Mouse (Mus musculus): Measurements from ENCODE around the gene Olfr279. TPM values are rescaled to one million over a fixed set of nuclear protein-coding genes. Genes with fewer than 3 reads are reported as not detected.
A peak's percentile ranks its signal among the peaks of the same experiment; 100 is the strongest.
"Not testable (repeated sequence)": the region's sequence is repeated elsewhere in the genome, so short reads cannot be mapped to it uniquely, and the experiment has no call there.

Gene Olfr279
- polyA plus RNA-seq, 1 experiment from 2014 or later, result not detected

DNA sequence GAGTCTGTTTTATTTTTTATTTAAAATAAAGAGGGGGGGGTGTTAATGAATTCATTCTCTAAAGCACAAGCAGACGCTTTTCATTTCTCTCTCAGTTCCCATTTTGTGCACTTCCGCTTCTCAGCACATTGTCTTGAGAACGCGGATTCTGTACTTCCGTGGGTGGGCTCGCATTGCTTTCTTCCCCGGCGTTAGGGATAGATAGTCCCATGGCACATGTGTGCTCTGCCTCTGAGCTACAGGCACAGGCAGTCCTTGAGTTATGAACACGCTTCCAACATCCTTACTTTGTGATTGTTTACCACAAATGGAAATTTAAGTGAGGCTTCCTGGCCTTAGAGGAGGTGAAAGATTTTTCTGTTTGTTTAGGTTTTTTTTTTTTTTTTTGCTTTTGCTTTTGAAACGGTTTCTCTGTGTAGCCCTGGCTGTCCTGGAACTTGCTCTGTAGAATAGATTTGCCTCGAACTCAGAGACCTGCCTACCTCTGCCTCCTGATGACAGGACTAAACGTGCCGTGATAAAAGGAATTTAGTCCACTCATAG is 19.3 kb downstream of the Olfr279 start:
- WGBS, result 76% methylated on average over 13 of the region's 13 CpGs
- no peaks in the 10 kb centered on the region for H3K36me3 ChIP-seq
- H3K27me3 ChIP-seq, result no peaks in the 10 kb centered on the region
- no peak overlapping the region; the same call in 1 of the 2 replicates for H3K4me2 ChIP-seq (replicated peaks)
- no peak overlapping the region for H3K9ac ChIP-seq
- no peaks in the 10 kb centered on the region for H3K9me3 ChIP-seq
- peaks cover 13% of the 10 kb centered on the region for H3K4me1 ChIP-seq
- no peak for ATAC-seq (ENCODE audit: low FRiP score, low read depth)
- H3K4me3 ChIP-seq, result no peak overlapping the region
- H3K27ac ChIP-seq, result no peak overlapping the region

DNA sequence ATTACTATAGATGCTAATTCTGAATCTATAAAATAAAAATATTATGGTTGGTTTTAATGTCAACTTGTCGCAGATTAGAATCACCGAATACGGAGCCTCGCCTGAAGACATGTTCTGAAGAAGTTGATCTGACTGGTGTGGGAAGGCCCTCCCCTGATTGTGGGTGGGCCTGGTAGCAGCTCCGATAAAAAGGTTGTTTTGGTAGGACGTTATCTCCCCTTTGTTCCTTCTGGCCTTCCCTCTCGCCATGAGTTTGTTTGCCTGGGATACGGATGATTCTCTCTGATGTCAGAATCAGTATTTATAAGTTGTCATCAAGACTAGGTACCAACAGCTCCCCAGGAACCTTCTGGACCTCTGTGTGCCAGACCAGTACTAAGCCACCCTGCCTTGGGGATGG is 20.0 kb downstream of the Olfr279 start:
- Histone ChIP-seq H3K4me1 (peaks cover 13% of the 10 kb centered on the region), H3K4me2 (replicated peaks) (no peak overlapping the region), H3K27me3 (no peaks in the 10 kb centered on the region), H3K9ac (no peak overlapping the region), H3K27ac (no peak overlapping the region), H3K4me3 (no peak overlapping the region), H3K36me3 (0 out of 2 replicates have a peak, but pooled peaks cover 2% of the 10 kb centered on the region), H3K9me3 (no peaks in the 10 kb centered on the region)
- WGBS, result 70% methylated on average over 8 of the region's 8 CpGs
- ATAC-seq (ENCODE audit: low FRiP score, low read depth), result no peak

DNA sequence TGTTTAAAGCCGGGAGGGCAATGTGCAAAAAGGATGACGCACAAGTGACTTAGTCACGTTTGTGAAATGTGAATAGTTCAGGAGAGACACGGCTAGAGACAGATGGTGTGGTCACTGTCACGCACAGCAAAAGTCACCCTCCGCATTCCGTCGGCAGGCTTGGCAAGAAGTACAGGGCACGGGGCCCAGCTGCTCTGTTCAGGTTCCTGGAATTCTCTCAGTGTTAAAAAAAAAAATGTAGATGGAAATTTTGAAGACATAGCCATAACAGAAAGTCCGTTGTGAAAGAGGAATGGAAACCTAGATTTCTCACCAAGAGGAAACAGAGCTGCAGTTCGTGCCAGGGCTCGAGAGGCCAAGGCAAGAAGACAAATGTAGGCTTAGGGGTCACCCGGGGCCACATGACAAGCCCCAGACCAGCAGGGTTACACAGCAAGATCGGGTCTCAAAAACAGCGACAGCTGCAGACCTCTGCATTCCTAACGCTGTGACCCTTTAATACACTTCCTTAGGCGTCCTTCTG is 20.7 kb downstream of the Olfr279 start:
- 54% methylated on average over 17 of the region's 17 CpGs for WGBS
- no peak overlapping the region for H3K4me2 ChIP-seq (replicated peaks)
- H3K27me3 ChIP-seq, result no peaks in the 10 kb centered on the region
- no peaks in the 10 kb centered on the region for H3K9me3 ChIP-seq
- H3K4me1 ChIP-seq, result peaks cover 13% of the 10 kb centered on the region
- no peak overlapping the region for H3K9ac ChIP-seq
- H3K27ac ChIP-seq, result no peak overlapping the region
- peaks cover 9% of the 10 kb centered on the region for H3K36me3 ChIP-seq
- H3K4me3 ChIP-seq, result no peak overlapping the region
- ATAC-seq (ENCODE audit: low FRiP score, low read depth), result no peak

DNA sequence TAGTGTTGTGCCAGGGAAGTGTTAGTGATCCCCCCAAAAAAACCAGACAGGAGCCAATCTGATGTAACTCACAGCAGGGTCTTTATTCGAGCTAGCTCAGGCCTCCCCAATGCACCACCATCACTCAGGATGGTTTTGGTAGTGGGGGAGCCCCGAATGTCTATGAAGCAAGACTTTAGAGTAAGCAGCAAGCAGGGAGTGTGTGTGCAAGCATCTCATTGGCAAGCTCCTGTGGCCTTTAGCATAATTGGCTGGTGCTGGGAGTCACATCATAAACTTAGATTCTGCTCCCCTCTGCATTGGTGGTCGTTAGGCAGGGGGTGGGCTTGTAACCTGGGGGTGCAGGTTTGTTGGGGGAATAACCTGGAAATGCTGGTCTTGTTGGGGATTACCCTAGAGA is 21.5 kb downstream of the Olfr279 start:
- H3K4me3 ChIP-seq; H3K27me3 ChIP-seq; H3K27ac ChIP-seq; H3K9me3 ChIP-seq; H3K9ac ChIP-seq; ATAC-seq (ENCODE audit: low FRiP score, low read depth); H3K4me2 ChIP-seq (replicated peaks): not testable (repeated sequence)
- Histone ChIP-seq H3K36me3 (peaks cover 16% of the 10 kb centered on the region), H3K4me1 (peaks cover 13% of the 10 kb centered on the region)
- 54% methylated on average over 3 of the region's 3 CpGs for WGBS

DNA sequence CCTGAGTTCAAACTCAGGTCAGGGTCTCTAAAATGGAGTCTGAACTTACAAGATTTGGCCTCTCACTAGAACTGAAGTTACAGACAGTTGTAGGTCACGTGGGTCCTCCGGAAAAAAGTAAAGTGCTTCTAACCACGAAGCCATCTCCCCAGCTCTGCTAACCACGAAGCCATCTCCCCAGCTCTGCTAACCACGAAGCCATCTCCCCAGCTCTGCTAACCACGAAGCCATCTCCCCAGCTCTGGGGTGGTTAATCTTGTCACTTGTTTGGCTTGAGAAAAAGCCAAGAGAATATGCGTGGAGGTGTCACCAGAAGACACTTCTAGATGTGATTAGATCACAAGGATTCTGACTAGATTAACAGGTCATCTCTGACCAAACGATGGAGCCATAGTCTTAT is 21.9 kb downstream of the Olfr279 start:
- H3K4me2 ChIP-seq (replicated peaks), result no peak overlapping the region
- H3K9ac ChIP-seq, result no peak overlapping the region
- no peak for ATAC-seq (ENCODE audit: low FRiP score, low read depth)
- peaks cover 13% of the 10 kb centered on the region for H3K4me1 ChIP-seq
- WGBS, result 83% methylated on average over 8 of the region's 8 CpGs
- H3K27ac ChIP-seq, result no peak overlapping the region
- H3K27me3 ChIP-seq, result no peaks in the 10 kb centered on the region
- H3K4me3 ChIP-seq, result no peak overlapping the region
- peaks cover 16% of the 10 kb centered on the region for H3K36me3 ChIP-seq
- H3K9me3 ChIP-seq, result no peaks in the 10 kb centered on the region

DNA sequence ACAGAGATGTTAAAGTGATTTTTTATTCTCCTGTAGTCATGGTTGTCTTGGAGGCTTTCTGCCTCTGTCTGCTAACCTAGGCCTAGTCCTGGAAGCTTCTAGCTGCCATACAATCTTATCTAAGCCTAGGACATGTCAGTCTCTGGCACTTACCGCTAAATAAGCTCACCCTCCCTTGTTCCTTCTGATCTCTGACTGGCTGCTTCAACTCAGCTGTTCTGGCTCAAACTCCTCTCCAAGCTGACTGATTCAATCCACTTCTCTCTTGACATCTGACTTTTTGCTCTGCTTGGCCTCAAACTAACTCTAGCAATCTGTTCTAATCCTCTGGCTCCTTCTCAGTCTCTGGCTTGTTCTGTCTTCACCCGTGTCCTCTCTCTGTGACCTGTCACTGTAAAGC is 22.6 kb downstream of the Olfr279 start:
- not testable (repeated sequence) for H3K27me3 ChIP-seq; H3K9ac ChIP-seq; H3K4me2 ChIP-seq (replicated peaks); H3K9me3 ChIP-seq; ATAC-seq (ENCODE audit: low FRiP score, low read depth); H3K27ac ChIP-seq; H3K4me3 ChIP-seq
- Histone ChIP-seq H3K4me1 (peaks cover 13% of the 10 kb centered on the region), H3K36me3 (peaks cover 22% of the 10 kb centered on the region)
- 79% methylated on average over 2 of the region's 2 CpGs for WGBS

DNA sequence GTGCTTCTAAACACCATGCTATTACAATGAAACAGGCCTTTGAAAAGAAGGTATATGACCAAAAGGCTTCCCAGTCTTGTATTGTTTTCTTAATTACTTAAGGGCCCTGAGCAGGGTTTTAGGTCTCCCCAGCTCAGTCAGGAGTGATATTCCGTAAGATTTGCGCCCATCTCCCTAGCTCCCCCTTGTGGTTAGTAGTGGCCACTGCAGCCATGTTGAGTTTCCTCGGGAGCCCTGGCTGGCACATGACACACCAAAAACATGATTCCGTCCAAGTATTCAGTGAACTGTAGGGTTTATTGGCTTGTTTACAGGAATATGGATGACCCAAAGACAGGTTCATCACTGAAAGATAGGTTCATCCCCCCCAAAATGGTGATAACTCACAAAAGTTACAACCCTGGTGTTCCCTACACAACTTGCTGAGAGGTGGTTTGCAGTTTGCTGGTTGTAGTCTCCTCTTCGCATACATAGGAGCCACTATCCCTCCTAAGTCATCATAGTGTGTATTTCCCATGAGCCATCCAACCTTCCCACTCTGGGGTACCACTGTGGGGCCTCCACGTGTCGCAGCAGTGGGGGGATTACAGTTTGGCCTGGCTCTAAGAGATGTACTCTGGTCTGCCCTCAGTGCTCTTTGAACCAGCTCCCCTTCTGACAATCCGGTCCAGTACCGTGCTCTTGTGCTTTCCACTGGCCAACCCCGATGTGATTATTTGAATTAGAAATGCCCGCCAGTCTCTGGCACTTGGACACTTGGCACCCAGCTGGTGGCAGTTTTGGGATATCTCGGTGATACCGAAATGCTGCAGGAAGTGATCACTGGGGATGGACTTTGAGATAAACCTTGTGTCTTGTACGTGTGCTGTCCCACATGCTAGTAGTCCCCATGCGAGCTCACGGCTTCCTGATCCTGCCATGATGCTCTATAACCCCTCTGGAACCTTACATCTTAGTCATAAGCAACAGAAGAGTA is 25.5 kb downstream of the Olfr279 start:
- Histone ChIP-seq H3K4me3 (no peak overlapping the region), H3K36me3 (peaks cover 49% of the 10 kb centered on the region), H3K4me1 (0 out of 2 replicates have a peak, but pooled peaks cover 6% of the 10 kb centered on the region), H3K9me3 (no peaks in the 10 kb centered on the region), H3K27me3 (no peaks in the 10 kb centered on the region), H3K27ac (no peak overlapping the region), H3K9ac (no peak overlapping the region), H3K4me2 (replicated peaks) (no peak overlapping the region)
- WGBS, result 73% methylated on average over 16 of the region's 16 CpGs
- ATAC-seq (ENCODE audit: low FRiP score, low read depth), result no peak

DNA sequence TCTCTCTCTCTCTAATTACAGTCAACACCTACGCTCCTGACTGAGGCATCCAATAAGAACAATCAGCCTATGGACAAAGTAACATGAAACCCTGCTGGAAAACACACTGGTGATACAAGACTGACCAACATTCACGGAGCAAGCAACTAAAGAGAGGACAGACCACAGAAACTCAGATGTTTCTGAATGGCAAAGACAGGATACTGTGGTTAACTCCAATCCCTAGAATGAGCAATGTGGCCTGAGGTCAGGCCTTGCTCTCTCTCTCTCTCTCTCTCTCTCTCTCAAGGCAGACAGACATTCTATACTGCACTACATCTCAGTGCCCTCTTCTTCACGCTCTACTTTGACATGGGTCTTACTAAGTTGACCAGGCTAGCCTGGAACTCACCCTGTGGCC is 29.0 kb downstream of the Olfr279 start:
- H3K9me3 ChIP-seq, result no peaks in the 10 kb centered on the region
- no peak overlapping the region for H3K27ac ChIP-seq
- H3K27me3 ChIP-seq, result no peaks in the 10 kb centered on the region
- no peak overlapping the region for H3K4me2 ChIP-seq (replicated peaks)
- no peak for ATAC-seq (ENCODE audit: low FRiP score, low read depth)
- no peaks in the 10 kb centered on the region for H3K4me1 ChIP-seq
- H3K4me3 ChIP-seq, result no peak overlapping the region
- H3K36me3 ChIP-seq, result peaks cover 82% of the 10 kb centered on the region
- H3K9ac ChIP-seq, result no peak overlapping the region
- WGBS, result 81% methylated on average over 3 of the region's 3 CpGs

DNA sequence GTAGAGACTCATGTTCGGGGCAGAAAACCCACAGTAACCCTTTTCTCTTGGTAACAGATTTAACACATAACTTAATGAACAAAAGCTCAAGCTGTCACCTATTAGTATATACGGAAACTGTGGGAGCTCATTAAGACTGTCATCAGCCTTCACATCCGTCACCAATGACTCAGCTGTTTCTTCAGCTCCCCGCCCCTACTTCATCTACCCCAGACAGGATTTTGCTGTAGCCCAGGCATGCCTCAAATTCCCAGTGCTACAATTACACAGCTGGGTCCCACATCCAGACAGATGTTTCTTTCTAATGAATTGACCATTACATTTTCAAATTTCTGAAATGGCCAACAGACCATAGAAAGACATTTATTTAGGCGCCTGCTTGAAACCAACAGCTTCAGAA is 33.9 kb downstream of the Olfr279 start:
- no peak overlapping the region for H3K9ac ChIP-seq
- H3K4me2 ChIP-seq (replicated peaks), result no peak overlapping the region
- H3K27ac ChIP-seq, result no peak overlapping the region
- WGBS, result 70% methylated on average over 5 of the region's 5 CpGs
- H3K9me3 ChIP-seq, result no peaks in the 10 kb centered on the region
- H3K36me3 ChIP-seq, result peaks cover 94% of the 10 kb centered on the region
- no peaks in the 10 kb centered on the region for H3K27me3 ChIP-seq
- no peak overlapping the region for H3K4me3 ChIP-seq
- ATAC-seq (ENCODE audit: low FRiP score, low read depth), result no peak
- H3K4me1 ChIP-seq, result no peaks in the 10 kb centered on the region

DNA sequence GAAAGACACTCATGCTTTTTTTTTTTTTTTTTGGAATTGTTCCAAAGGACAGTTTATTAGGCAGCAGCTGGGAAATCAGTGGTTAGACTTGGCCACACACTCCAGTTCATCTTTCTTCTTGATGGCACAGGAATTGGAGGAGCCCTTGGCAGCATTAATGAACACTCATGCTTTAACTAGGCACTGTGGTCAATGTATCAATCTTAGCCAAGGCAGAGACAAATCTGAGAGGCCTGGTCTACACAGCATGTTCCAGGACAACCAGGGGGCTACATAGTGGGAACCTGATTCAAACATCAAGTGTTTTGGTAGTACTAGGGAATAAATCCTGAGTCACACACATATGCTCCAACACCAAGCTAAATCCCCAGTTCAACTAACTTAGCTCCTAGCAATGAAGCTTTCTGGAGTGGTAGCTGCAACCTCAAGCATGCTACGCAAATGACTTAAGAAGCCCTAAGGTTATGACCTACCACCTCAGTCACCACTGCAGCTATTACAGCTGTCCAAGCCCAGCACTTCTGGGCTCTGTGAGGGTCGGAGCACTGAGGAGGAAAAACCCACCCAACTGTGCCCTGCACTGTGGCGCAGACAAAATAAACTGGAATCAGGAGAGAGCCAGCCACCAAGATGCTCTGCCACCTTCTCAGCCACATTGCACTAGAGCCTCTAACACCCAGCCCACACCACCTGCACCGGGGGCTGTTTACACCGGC is 35.0 kb downstream of the Olfr279 start:
- Histone ChIP-seq H3K4me1 (peaks cover 6% of the 10 kb centered on the region), H3K4me3 (no peak overlapping the region), H3K27me3 (no peaks in the 10 kb centered on the region), H3K9ac (no peak overlapping the region), H3K27ac (no peak overlapping the region), H3K9me3 (no peaks in the 10 kb centered on the region), H3K4me2 (replicated peaks) (no peak overlapping the region), H3K36me3 (peaks cover 92% of the 10 kb centered on the region)
- ATAC-seq (ENCODE audit: low FRiP score, low read depth), result no peak
- WGBS, result 93% methylated on average over 5 of the region's 5 CpGs

DNA sequence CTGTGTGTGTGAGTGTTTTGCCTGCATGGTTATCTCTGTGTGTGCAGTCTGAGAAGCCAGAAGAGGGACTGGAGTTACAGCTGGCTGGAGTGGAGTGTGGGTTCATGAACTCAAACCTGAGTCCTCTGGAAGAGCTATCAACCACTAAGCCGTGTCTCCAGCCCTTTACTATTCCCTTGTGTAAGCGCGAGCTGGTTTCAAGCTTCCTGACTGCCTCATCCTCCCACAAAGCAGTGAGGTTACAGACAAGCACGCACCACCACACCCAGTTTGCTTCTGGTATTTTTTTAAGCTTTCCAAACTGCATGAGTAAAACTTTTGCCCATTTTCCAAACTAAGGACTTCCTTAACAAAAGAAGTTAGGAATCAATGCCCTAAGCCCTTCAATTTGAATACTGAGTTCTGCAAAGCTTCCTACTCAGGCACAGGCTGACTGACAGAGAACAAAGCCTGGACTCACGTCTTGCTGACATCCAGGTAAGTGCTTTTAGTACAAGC is 35.9 kb downstream of the Olfr279 start:
- WGBS, result 86% methylated on average over 5 of the region's 5 CpGs
- peaks cover 83% of the 10 kb centered on the region for H3K36me3 ChIP-seq

DNA sequence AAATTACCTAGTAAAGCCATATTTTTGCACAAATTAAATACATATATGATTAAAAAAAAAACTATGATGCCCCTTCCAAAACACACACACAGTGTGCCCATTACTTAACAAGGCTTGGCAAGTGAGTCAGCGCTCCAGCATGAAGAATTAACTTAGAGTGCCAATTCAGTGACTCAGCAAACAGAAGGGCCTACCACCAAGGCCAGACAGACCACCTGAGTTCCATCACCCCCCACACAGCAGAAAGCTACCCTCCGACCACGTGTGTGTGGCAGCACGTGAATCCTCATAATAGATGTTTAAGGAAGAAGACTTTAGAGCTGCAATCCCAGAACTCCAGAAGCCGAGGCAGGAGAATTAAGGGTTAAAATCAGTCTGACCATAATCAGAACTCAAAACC is 40.1 kb downstream of the Olfr279 start:
- Histone ChIP-seq H3K27ac (no peak overlapping the region), H3K36me3 (peaks cover 48% of the 10 kb centered on the region)

More for the DNA sequence above, 35.9 kb downstream of the Olfr279 start:
- H3K4me2 ChIP-seq (replicated peaks), result no peak overlapping the region
- H3K4me3 ChIP-seq, result no peak overlapping the region
- peaks cover 13% of the 10 kb centered on the region for H3K4me1 ChIP-seq
- no peak for ATAC-seq (ENCODE audit: low FRiP score, low read depth)
- no peaks in the 10 kb centered on the region for H3K27me3 ChIP-seq
- no peaks in the 10 kb centered on the region for H3K9me3 ChIP-seq
- no peak overlapping the region for H3K9ac ChIP-seq
- H3K27ac ChIP-seq, result no peak overlapping the region

More for the DNA sequence above, 40.1 kb downstream of the Olfr279 start:
- ATAC-seq (ENCODE audit: low FRiP score, low read depth), result no peak
- peaks cover 13% of the 10 kb centered on the region for H3K4me1 ChIP-seq
- H3K4me2 ChIP-seq (replicated peaks), result peak overlapping the region; percentile 88
- H3K9ac ChIP-seq, result peak overlapping the region; percentile 90
- H3K4me3 ChIP-seq, result peak overlapping the region; percentile 82
- H3K9me3 ChIP-seq, result no peaks in the 10 kb centered on the region
- 32% methylated on average over 5 of the region's 5 CpGs for WGBS
- H3K27me3 ChIP-seq, result no peaks in the 10 kb centered on the region
